Mouse (Mus musculus): ENCODE data around the gene Arhgef26.

GRCm38 (mm10) chr3:62418387-62419138 is 80.4 kb downstream of the Arhgef26 start:
- no peak for TF ChIP-seq POLR2A (IDR thresholded peaks at IDR 0.05; ENCODE audit: low read depth, low read length)
- no peak for TF ChIP-seq CTCF (IDR thresholded peaks at IDR 0.05; ENCODE audit: extremely low read depth, insufficient read length, insufficient replicate concordance, low read depth, low read length)
